Mouse (Mus musculus) testis, postnatal 10 days (tissue): ENCODE measurements around the gene Hexa.

ENCODE experiments used
- DNase-seq: peaks from one replicate; pipeline ENCODE4 v3.0.0; 2021; ENCODE audit warnings: low spot score

Hexa gene

GRCm38 (mm10) chr9:59539441-59540137 is at the start of gene Hexa, which contains the start of gene Tmem202:
Gene Hexa, plus strand, starts transcription at chr9:59539540.
Gene Tmem202, minus strand, starts transcription at chr9:59539847.
- DNase-seq = peak; percentile 87

GRCm38 (mm10) chr9:59508146-59508545 is 31.2 kb upstream of the Hexa start:
- no peak for DNase-seq

DNA sequence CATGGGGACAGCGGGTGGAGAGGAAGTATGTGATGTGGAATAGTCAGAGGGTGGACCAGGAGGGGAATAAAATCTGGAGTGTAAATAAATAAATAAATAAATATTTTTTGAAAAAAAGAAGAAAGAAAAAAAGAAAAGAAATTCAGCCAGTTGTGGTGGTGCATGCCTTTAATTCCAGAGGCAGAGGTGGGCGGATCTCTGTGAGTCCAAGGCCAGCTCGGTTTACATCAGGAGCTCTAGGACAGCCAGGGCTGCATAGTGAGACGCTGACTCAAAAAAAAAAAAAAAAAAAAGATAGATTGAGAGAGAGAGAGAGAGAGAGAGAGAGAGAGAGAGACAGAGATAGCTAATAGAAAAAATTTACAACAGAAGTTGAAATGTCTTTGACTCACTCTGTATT is 27.0 kb upstream of the Hexa start:
- DNase-seq = no peak

- DNase-seq = no peak
Observed at GRCm38 (mm10) chr9:59515069-59515468, 24.3 kb upstream of the Hexa start.

DNA sequence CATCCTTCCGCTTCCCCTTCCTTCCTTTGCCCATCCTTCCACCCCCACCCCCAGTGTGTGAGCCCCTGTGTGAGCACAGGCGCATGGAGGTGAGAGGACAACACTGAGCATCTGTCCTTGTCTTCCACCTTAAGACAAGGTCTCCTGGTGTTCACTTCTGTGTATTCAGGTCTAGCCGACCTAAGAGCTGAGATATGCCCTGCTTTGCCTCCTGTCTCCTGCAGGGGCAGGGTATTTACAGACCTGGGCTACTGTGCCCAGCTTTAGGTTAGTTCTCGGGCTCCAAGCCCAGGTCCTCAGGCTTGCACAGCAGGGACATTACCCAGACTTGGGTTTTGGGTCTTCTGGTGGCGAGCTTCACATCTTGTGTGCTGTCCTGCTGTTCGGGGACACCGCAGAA is 22.2 kb upstream of the Hexa start:
- no peak for DNase-seq

DNA sequence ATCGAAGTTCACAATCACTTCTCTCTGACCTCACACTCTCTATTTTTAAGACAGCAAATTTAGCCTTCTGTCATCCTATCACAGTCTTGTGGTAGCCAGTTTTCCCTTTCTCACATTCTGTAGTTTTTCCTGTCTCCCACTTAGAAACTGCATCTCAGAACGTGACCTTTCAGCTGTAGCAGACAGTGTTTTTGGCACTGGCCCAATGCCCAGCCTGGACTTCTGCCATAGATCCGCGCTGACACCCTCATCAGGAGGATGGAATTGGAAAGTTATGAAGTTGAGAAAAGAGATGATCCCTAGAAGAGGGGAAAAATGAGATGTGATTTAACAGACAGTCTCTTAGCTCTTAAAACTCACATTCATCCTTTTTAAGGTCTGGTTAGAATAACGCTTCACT is 20.4 kb upstream of the Hexa start:
- peak; percentile 64 for DNase-seq

- no peak for DNase-seq
Observed at GRCm38 (mm10) chr9:59519396-59519795, 19.9 kb upstream of the Hexa start.

DNA sequence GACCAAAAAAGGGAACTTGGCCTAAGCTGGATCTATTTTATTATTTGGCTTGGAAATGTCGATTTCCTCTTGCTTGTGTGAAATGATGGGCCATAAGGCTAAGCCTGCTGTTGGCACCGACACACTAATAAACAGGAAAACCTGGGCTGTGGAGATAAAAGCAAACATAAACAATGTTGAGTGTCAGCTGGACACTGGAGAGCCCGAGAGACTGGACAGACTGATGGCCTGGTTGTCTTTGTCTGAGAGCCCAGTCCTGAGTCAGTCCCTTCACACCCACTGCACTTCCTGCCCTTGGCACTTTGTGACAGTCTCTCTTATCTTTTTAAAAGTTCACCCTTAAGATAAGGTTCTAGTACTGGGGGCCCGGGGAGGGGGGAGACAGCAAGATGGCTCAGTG is 16.4 kb upstream of the Hexa start:
- no peak for DNase-seq

DNA sequence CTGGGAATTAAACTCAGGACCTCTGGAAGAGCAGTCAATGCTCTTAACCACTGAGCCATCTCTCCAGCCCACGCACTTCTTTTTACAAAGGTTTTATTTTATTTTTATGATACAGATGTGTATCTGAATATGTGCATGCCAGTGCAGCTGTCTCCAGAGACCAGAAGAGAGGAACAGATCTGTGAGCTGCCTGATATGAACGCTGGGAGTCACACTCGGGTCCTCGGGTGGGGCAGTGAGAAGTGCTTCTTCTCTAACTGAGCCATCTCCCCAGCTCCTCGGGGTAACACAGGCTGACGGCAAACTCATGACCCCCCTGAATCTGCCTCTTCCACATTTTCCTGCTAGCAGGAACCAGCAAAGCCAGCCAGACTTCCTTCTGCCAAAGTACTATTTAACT is 12.6 kb upstream of the Hexa start:
- DNase-seq = no peak

GRCm38 (mm10) chr9:59527580-59527979 is 11.8 kb upstream of the Hexa start:
- DNase-seq = no peak

DNA sequence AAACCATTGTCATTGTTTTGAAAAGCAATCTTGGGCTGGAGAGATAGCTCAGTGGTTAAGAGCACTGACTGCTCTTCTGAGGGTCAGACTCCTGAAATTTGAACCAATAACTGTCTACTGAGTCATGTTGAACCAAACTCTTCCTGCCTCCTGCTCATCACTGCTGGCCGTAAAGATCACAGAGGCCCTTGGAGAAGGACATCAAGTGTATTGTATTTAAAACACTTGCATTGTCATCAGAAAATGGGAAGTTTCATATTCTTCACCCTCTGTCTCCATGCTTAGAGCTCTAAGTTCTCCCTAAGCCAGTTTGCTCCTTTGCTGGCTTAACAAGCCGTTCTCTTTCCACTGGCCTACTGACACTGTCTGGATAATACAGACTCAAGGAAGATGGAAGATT is 11.1 kb upstream of the Hexa start:
- no peak for DNase-seq

DNA sequence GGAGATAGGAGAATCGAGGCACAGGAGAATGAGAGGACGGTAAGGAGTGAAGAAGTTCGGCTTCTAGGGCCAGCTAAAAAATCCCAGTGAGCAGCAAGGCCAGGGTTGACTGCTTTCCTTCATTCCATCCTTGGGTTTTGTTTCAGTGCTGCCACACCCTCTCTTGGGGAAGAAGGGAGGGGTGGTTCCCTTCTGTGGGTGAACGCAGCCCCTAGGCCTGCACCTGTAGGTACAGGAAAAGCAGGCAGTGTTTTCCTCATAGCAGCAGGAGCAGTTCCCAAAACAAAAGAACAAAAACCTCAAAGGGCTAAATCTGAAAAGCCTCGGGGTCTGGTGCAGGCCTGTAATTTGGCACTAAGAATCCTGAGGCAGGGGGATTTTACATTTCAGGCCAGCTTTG is 7.7 kb upstream of the Hexa start:
- no peak for DNase-seq

- no peak for DNase-seq
Observed at GRCm38 (mm10) chr9:59533422-59533821, 5.9 kb upstream of the Hexa start.

GRCm38 (mm10) chr9:59533889-59534288 is 5.5 kb upstream of the Hexa start:
- no peak for DNase-seq

- no peak for DNase-seq
Observed at GRCm38 (mm10) chr9:59537651-59538050, 1.7 kb upstream of the Hexa start.

GRCm38 (mm10) chr9:59541617-59542016 is 2.3 kb downstream of the Hexa start:
- no peak for DNase-seq

DNA sequence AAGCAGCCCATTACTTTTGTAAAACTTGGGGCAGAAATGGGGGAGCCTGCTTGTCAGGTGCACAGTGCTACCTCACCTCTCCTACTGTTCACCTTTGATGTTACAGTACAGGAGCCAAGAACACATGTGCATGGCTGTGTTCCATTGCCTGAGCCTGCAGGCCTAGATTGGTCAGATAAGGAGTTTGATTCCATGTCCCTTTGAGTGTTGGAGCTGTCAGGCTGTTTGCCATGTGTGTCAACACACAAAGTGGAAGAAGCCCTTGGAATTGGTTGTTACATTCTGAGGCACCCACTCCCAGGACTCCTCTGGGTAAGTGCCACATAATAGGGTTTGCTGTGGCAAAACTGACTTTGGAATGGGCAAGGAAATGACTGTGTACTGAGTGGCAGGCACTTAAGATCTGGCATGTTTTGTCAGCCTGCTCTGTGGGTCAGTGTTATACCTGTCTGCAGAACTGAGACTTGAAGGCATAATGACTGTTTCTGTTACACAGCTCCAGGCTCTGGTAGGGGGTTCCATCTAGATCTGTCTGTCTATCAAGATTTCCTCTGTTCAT is 3.5 kb downstream of the Hexa start:
- DNase-seq = no peak

DNA sequence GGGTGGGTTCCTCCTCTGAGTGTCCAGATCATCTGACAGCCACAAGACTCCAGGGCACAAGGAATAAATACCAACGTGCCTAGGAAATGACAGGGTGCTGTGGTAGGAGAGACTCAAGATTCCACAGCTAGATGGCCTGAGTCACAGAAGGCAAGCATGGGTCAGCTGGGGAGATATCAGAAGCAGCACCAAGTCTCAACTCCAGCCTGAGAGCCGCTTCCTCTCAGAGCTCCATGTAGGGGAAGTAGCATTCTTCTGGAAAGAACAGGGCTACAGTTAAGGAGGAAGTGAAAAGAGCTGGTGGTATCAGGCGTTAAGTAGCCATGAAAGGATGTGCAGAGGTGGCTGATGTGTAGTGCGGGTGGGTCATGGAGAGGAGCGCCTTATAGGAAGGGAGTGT is 5.4 kb downstream of the Hexa start:
- no peak for DNase-seq

DNA sequence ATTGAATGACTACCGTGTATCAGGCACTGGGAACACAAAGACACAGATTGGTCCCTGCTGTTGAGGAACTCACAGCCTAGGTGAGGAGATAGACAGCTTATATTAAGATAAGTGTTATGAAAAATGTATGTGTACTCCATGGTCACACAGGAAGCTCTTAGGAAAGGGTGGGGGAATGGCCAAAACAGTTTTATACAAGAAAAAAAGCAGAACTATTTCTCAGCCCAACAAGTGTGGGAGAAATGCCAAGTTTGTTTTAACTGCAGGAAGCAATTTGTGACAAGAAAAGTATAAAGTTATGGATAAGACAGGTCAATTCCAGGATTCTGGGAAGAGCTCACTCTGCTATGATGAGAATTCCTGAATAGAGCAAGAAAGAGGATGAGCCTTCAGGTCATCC is 8.5 kb downstream of the Hexa start:
- no peak for DNase-seq

GRCm38 (mm10) chr9:59548961-59549487 is 9.7 kb downstream of the Hexa start:
- DNase-seq = no peak

GRCm38 (mm10) chr9:59550077-59550476 is 10.7 kb downstream of the Hexa start:
- no peak for DNase-seq

- no peak for DNase-seq
Observed at GRCm38 (mm10) chr9:59551017-59551416, 11.7 kb downstream of the Hexa start.

- peak; percentile 74 for DNase-seq
Observed at GRCm38 (mm10) chr9:59551620-59552031, 12.3 kb downstream of the Hexa start.

DNA sequence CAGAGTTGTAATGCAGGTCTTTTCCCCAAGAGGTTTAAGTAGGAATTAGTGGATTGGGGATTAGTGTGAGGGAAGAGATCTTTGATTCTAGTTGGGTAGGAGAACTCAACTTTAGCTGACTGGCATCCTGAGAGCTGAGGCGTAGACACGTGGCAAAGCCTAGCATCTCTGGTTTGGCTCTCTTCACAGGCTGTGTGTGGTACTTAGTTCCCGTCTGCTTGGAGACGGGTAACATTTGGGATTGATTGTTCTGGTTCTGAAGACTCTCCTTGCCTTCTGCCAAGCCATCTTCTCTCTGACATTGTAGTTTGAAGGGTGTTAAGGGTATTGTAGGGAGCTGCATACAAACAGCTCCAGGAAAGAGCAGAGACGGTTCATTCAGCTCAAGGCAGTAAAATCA is 13.3 kb downstream of the Hexa start:
- no peak for DNase-seq
